Mouse (Mus musculus): ENCODE measurements around the gene Stx7.
"Not testable (repeated sequence)": the region's sequence is repeated elsewhere in the genome, so short reads cannot be mapped to it uniquely, and the experiment has no call there.

Gene Stx7

DNA sequence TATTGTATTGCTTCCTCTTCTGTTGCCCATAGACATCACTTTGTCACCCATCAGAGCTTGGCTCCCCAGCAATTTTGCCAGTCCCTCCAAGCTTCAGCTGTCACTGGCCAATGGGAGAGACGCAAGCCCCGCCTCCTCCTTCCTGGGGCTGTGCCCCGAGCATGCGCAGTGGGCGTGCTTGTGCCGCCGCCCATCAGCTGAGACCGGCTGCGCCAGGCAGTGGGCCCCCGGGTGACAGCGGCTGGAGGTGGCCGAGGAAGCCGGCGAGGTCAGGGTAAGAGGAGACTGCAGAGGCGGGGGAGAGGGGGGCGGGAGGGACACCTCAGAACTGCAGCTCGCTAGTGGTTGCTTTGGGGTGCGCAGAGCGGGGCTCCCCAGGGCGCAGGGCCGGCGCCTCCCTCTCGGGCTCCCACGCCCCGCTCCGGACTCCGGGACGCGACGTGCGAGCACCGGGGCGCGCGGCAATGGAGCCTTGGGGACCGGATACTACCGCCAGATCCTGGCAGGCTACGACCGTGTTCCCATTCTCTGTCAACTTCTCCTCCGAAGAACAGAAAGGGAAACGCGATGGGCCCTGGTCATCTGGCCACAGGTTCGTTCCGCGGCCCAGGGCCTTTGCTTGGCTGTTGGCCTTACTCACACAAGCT lies at the start of gene Stx7:
Stx7 (plus strand) TSS at position 168 of the 647 bp plus-strand sequence.
- peak; percentile 93 to 95 for DNase-seq

DNA sequence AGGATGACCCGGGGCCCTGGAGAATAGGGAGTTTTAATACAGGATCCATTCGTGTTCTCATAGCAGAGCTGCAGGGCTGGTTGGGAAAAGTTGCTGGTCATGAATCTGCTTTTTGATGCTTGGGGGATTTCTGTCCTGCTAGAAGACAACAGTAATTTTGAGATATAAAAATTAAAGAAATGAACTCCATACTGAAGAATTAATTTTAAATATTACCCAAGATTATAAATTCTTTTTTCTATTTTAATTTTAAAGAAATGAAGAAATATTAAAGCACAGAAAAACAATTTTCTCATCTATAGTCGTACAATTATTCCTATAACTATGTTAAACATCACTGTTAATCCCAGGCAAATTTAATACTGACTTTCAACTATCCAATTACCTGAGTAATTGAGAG lies 47.3 kb upstream of the Stx7 start, which contains the start of gene Taar8c:
Taar8c (minus strand) TSS at position 101 of the 400 bp plus-strand sequence.
- not testable (repeated sequence) for DNase-seq

DNA sequence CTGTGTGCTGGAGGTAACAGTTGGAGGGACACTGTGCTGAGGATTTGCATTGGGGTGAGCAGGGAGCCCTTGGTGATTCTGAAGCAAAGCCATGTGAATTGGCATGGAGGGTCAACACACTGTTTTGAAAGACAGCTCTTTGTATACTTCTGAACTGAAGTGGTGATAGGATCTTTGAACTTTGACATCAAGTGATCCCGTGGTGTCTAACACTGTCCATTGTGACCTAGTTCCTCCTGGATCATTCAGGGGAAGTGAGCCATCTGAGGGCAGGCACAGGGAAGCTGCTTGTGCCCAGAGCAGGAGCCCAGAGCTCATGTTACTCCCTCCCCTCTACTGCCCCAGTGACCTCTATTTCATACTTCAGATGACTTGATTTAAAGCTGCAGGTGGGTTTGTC lies 45.8 kb upstream of the Stx7 start:
- not testable (repeated sequence) for DNase-seq

DNA sequence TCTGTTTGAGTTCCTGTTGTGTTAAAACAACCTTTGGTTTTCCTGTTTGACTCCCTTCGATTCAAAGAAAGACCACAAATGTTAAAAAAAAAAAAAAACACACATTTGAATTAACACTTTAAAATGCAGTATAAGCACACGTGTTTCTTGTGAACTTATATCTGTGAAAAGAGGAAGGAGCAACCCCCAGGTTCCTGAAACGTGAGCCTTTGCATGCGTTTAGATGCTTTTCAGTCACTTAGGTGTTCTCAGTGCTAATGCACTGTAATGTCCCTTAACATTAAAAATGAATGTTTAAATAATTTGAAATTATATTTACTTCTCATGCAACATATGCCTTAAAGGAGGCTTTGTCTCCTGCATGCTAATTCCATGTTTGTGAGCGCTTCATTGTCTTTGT lies 41.4 kb upstream of the Stx7 start:
- DNase-seq = no peak

DNA sequence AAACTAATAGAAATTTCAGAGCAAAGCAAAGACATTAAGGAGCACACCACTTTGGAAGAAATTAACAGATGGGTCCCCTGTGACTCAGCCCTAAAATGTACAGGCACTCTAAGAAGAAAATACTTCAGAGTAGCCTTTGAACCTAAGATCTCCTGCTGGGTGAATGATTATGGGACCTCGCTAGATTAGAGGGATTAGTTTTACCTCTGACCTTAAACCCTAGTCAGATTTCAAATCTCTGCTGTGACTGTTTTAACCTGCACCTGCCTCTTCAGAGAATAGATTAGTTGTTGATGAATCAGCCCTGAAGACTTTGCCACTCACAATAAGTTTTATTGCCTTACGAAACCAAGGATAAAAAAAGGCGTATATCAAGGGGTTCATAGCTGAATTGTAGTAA lies 40.9 kb upstream of the Stx7 start:
- no peak for DNase-seq

DNA sequence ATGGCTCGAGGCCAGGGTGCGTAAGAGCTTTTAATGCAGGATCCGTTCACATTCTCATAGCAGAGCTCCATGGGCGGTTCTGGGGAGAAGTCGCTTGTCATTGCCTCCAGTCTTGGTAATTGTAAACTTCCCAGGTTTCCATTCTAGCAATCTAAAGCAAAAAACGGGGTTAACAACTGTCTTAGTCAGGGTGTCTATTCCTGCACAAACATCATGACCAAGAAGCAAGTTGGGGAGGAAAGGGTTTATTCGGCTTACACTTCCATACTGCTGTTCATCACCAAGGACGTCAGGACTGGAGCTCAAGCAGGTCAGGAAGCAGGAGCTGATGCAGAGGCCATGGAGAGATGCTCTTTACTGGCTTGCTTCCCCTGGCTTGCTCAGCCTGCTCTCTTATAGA lies 39.7 kb upstream of the Stx7 start, which contains the start of gene Taar9:
Taar9 (minus strand) TSS at position 101 of the 400 bp plus-strand sequence.
- DNase-seq = not testable (repeated sequence)

DNA sequence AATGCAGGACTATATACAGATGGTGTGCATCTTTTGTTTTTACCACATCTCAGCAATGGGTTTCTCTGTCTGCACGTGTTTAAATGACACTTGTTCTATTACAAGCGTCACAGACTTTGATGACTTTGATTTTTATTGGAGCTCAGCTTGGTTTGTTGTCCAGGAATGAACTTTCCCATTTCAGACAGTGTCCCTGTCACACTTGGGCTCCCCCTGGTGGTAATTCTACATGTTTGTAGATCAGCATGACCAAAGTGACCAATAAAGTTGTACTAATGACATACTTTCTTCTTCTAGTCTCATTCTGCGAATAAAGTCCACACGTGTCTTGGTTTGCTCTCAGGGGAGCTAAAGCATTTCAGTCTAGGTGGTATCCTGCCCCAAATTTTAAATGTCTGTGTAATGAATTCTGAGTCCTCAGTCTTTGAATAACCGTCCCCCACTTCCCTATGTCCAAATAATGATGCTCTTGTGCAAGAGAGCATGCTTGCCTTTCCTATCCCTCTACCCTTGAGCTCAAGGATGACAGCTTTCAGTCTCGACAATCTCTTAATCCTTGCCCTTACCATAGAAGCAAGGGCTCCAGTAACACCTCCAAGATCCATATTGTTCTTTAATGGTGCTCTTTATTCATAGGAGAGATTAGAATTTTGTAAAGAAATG lies 37.9 kb upstream of the Stx7 start:
- DNase-seq = peak; percentile 74 to 78

DNA sequence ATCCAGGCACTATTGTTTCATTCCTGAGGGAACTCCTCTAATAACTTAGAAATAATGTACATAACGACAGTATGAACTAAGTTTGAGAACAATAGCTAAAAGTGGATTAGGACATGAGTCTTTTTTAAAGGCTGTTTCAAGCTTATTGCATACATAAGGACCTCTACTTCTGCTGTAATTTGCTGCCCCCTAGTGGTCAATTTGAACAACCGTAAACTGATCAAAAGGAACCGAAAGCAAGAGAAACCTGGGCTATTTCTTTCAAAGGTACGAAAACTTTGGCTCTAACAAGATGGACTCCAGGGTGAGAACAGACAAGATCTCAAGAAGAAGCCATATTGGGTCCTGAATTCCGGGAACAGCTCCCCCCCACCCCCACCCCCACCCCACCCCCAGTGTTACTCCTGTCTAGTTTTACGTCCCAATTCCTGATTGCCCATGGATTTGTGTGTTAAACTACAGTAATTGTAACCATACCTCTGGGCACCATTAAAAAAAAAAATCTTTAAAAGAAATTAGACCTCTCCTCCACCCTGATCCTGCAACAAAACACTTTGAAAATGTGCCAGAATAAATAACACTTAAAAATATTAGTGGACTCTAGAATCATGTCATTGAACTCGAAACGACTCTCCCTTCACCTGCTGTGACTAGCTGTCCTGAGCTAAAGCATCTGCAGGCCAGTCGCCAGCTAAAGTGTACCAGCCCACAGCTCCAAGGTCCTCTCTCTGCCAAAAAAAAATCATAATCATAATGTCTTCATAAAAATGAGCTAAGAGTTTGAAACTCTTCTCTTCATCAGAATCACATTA lies 17.4 kb upstream of the Stx7 start:
- DNase-seq = peak; percentile 76

DNA sequence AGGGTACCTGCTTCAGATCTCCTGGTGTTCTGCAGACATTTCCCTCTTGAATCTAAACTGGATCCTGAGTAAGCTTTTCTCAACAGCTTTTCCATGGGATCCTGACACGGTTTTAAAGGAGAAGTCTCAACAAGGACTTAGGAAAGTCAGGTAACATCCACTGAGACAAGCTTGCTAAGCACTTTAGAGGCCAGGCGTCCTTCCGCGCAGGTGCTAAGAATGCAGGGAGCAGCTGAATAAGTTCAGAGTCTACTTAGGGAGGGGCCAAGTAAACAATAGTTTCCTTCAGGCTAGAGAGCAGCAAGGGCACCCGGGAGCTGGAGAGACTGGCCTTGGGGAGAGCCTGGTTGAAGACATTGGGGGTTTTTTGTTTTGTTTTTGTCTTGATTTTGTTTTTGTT lies 16.8 kb upstream of the Stx7 start:
- DNase-seq = no peak

DNA sequence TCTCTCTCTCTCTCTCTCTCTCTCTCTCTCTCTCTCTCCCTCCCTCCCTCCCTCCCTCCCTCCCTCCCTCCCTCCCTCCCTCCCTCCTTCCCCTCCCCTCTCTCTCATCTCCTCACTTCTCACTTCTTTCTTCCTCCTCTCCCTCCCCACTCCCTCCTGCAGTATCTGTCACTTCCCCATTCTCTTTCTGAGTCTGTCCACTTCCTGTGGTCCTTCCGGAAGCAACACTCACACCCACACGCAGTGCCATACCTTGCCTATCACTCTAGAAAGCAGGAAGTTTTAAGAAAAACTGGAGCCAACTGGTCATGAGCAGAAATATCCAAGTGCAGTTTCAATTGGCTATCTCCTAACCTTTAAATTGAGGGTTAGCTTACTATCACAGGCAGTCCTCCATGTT lies 16.0 kb upstream of the Stx7 start:
- DNase-seq = no peak

DNA sequence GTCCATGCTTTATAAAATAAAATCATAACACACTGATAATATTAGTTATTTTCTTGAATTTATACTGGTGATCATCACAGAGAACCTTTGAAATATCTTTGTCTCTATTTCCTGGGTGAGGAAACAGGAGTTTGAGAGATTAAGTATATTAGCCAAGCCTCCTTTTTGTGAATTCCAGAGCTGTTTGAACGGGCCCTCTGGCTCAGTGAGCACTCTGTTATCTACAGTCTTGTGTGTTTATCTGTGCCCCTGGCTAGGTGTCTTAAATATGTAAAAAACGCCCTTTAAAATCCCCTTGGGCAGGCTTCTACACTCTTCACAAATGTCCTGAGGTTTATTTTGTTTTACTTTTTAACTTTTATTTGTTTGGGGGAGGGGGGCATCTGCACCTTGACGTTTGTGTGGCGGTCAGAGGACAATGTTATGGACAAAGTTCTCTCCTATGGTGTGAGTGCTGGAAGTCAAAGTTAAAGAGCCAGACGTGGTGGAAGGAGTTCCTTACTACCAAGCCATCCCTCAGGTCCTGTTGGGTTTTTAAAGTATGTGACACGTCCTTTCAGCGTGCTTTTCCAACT lies 14.9 kb upstream of the Stx7 start:
- no peak for DNase-seq

DNA sequence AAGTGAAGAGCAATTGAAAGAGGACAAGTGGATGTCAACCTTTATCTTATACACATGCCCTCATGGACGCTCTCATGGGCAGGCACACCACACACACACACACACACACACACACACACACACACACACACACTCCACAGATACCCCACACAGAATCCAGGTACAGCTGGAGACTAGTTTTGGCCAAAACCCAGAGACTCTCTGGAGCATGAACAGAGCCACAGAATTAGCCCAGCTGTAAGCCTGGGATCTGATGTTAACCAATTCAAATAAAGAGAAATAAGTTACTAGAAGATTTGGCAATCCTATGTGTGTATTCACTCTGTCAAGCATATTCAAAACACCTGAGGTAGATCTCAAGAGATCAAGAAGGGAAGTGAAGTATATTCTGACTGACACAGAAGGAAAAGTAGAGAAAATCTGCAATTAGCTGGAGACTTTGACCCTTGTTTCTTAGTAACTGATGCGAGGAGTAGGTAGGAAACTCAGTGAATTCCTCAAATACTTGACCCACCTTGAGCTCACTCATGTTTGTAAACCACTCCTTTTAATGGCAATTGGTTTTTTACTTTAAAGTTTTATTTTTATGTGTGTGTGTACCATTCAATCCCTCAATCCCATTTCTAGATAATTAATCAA lies 10.4 kb upstream of the Stx7 start:
- DNase-seq = no peak

DNA sequence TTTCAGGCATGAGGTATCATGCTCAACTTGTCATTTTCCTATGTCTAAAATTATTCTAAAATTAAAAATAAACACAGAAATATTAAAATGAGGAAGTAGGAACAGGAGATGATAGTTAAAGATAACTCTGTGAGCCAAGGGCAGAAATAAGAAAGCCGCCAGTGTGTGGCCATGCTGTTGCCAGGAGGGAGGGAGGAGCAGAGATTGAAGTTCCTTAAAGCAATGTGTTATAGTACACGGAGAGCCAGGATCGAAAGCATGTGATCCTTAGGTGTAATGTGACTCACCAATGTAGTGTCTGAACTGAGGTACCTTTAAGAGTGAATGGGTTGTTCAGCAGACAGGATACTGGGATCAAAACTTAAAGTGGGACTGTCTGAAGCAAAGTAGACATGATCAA lies 6.4 kb upstream of the Stx7 start:
- no peak for DNase-seq

DNA sequence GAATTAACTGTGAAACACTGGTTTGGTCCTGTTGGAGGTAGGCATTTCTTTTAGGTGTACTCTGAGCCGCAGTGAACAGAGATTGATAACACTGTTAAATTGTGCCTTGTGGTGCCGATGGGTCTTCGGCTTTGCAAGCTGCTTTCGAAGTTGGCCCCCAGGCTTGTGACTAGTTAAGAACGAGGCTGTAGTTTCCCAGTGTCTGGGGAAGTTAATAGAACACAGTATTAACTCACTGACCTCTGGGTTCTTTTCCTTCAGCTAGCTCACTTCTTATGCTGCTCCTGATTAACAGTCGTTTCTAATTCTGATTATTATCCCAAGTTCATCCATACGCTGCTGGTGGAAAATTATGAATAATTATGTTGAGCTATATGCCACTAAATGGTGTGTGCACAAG lies 984 bp downstream of the Stx7 start:
- DNase-seq = no peak

DNA sequence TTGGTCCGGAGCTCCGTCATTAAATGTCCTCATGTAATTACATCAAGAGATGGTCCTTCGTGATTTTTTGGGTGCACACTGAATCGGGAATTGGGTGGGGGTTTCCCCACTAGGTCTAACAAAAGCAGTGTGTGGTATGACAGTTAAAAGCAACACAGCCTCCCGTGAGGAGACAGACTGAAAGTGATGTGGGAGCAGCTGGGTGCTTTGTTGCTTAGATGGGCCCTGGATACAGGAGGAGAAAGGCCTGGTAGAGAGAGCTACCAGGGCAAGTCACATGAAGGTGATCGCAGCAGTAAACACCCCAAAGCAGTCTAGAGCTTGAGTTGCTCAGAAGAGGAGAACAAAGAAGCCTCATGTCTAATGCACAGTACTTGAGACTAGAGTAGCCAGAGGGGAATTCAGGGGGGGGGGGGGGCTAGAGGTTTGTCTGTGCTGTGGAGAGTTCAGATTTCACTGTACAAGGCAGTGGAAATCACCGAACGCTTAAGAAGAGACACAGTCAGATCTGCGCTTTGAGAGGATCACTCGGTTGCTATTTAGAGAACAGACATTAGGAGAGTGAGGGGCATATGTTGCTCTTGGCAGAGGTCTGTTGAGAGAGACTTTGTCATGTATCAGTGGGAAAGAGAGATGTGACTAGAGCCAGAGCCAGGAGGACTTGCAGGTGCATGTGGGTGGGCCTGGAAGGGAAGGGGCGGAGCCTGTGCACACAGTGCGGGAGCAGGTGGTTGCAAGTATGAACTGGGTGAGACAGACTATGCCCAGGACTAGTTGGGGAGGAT lies 9.6 kb downstream of the Stx7 start:
- DNase-seq = peak in 1 of 2 experiments; percentile 25

DNA sequence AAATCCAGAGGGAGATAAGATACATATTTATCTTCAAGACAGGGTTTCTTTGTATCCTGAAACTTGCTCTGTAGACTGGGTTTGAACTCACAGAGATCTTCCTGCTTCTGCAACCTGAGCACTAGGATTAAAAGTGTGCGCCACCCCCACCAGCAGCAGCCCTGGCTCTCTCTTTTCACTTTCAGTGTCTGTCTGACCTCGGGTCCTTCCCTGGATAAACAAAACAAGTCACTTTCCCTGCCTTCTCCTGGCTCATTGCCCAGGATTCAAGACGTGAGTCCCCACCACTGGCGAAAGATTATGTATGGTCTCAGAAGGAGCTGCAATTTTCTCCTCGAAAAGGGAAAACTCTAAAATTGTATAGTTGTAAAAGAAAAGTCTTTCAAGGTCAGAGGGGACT lies 10.5 kb downstream of the Stx7 start:
- DNase-seq = no peak

DNA sequence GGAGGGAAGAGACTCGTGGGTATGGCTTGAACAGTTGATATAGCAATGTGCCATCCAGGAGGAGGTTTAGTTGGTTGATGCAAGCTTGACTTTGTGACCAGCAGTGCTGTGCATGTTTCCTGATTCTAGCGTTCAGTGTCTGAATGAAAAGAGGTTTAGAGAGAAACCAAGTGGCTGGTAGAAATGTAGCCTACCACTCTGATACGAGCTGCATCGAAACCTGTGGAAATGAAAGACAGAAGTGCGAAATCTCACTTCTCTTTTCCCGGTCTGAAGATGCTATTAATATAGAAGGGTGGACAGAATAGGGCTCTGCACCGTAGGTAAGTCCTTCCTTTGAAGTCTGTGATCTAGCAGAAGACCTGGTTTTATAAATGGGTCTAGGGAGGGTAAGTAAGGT lies 11.2 kb downstream of the Stx7 start:
- no peak for DNase-seq

DNA sequence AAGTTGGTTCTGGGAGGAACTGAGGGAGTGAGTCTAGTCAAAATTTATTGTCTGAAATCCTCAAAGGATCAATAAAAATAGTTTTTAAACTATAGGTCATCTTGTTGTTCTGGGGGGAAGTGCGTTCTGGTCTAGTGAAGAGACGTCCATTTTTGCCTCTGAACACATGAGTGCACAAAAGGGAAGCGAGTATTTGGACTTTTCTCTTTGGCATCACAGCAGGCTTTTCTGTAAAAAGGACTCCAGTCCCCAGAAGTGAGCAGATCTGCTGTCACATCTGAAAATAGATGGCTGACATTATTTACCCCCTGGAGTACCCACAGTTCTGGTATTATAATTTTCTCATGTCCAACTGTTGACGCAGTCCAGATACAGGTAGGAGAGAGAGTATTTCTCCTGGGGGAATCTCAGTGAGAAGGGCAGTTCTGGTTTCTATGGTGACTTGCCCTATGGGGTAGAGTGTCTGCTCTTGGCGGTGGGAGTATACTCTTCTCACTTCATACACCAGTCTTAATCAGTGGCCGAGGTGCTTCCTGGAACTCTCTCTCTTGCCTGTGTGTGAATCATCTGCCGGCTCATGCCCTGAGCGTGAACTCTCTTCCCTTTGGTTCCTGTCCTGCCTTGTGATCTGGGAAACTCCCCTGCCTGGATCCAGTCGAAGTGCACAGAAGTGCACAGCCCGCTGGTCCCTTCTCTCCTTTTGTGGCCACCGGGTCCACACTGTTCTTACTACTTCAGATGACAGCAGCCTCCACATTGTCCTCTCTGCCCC lies 15.2 kb downstream of the Stx7 start:
- no peak for DNase-seq

DNA sequence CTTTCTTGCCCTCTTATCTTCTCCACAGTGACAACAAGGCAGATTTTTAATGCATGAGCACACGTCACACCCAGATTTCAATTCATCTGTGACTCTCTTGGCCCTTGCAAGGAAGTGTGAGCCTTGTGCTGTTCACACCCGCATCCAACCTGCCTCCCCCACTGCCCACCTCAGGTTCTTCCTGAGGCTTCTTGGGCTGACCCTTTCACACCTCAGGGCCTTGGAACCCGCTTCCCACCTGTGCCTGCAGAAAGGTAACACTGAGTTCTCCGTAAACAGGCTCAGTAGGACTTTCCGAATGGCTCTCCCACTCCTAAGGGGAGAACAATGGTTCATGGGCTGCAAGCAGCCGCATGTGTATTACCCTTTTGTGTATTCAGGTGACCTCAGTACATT lies 15.8 kb downstream of the Stx7 start:
- no peak for DNase-seq

DNA sequence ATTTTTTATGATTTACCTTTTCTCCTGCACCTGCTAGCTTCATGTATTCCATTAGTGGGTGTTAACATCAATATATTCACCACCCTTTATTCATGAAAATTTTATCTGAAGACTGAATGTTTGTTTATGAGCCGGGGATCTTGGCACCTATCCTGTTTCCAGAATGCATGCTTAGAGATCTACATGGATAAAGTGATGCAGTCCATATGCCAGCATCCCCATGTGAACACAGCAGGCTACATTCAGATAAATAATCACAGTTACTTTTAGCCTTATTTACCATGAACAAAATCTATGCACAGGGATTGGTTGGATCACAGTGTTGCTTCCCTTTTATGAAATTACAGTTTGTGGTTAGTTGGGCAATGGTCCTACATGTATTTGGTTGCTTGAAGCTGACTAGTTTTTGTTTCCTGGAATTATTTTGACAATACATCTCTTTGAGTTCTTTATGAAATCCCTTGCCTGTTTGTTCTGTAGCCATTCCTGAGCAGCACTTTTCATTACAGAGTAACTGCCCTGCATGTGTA lies 16.5 kb downstream of the Stx7 start:
- no peak for DNase-seq
